Mouse (Mus musculus) thymus, adult 2 months (tissue): ENCODE data around the gene Hprt.

Experiments used
- CTCF ChIP-seq: fragments of 200-500 bp; IDR thresholded peaks from 2 replicates; pipeline ENCODE4 v1.5.1; 2012; ENCODE audit warnings: mild to moderate bottlenecking, control low read depth, low read length, moderate library complexity, borderline replicate concordance; ENCODE audit not compliant: control insufficient read depth, poor library complexity, insufficient read depth; ENCODE audit errors: extremely low read depth
- POLR2A ChIP-seq: fragments of 200-500 bp; IDR thresholded peaks from 2 replicates; pipeline ENCODE4 v1.6.1; 2012; ENCODE audit warnings: mild to moderate bottlenecking, low read length, control low read depth, moderate library complexity; ENCODE audit not compliant: control insufficient read depth, poor library complexity, insufficient read depth; ENCODE audit errors: extremely low read depth

- TF ChIP-seq CTCF (no peak), POLR2A (no peak)
Observed at GRCm38 (mm10) chrX:53039651-53040050, 51.7 kb downstream of the Hprt start.
